Mouse (Mus musculus): Measurements from ENCODE around the gene Aida. TPM values are rescaled to one million over a fixed set of nuclear protein-coding genes. Genes with fewer than 3 reads are reported as not detected.
A peak's percentile ranks its signal among the peaks of the same experiment; 100 is the strongest.

The Aida gene
- total and polyA plus RNA-seq, 2 experiments from 2014 or later = 19.6 to 26.8 TPM

- WGBS = 54% methylated on average over 13 of the region's 13 CpGs
- Histone ChIP-seq H3K27ac (ENCODE audit: low read depth) (no peak overlapping the region), H3K27me3 (ENCODE audit: control insufficient read depth, insufficient read depth, low read length) (no peaks in the 10 kb centered on the region), H3K4me1 (ENCODE audit: control insufficient read depth, insufficient read depth) (0 out of 2 replicates have a peak, but pooled peaks cover 5% of the 10 kb centered on the region), H3K4me2 (ENCODE audit: low read depth, low read length) (peak overlapping the region; percentile 14; the same call in 1 of the 2 replicates), H3K9me3 (replicated peaks; ENCODE audit: control insufficient read depth, low read length) (no peaks in the 10 kb centered on the region), H3K9ac (replicated peaks; ENCODE audit: low read depth, low read length) (no peak overlapping the region), H3K4me3 (ENCODE audit: low read depth, low read length) (peak overlapping the region; percentile 1; the same call in 1 of the 2 replicates), H3K36me3 (replicated peaks; ENCODE audit: control insufficient read depth, insufficient read depth, low read length) (no peaks in the 10 kb centered on the region)
- TF ChIP-seq CTCF (IDR thresholded peaks at IDR 0.05; ENCODE audit: low read depth) = no peak
- TF ChIP-seq EP300 (IDR thresholded peaks at IDR 0.05; ENCODE audit: low read depth) = no peak
- DNase-seq (ENCODE audit: low spot score) (peak; percentile 68), ATAC-seq (ENCODE audit: insufficient read depth, low read depth) (peak; percentile 94)
These were observed 32.0 kb upstream of the Aida start for GRCm38 (mm10) chr1:183264145-183265008.

- no peaks in the 10 kb centered on the region for H3K27me3 ChIP-seq (ENCODE audit: control insufficient read depth, insufficient read depth, low read length)
- H3K27ac ChIP-seq (ENCODE audit: low read depth) = no peak overlapping the region
- no peaks in the 10 kb centered on the region for H3K36me3 ChIP-seq (replicated peaks; ENCODE audit: control insufficient read depth, insufficient read depth, low read length)
- H3K4me2 ChIP-seq (ENCODE audit: low read depth, low read length) = no peak overlapping the region
- no peak for TF ChIP-seq CTCF (IDR thresholded peaks at IDR 0.05; ENCODE audit: low read depth)
- TF ChIP-seq EP300 (IDR thresholded peaks at IDR 0.05; ENCODE audit: low read depth) = no peak
- ATAC-seq (ENCODE audit: insufficient read depth, low read depth) (peak; percentile 47; the same call in 1 of the 2 replicates), DNase-seq (ENCODE audit: low spot score) (no peak)
- WGBS = 45% methylated on average over 14 of the region's 14 CpGs
- H3K4me3 ChIP-seq (ENCODE audit: low read depth, low read length) = no peak overlapping the region
- H3K9ac ChIP-seq (replicated peaks; ENCODE audit: low read depth, low read length) = no peak overlapping the region
- H3K9me3 ChIP-seq (replicated peaks; ENCODE audit: control insufficient read depth, low read length) = no peaks in the 10 kb centered on the region
- 0 out of 2 replicates have a peak, but pooled peaks cover 5% of the 10 kb centered on the region for H3K4me1 ChIP-seq (ENCODE audit: control insufficient read depth, insufficient read depth)
These were observed 30.4 kb upstream of the Aida start for GRCm38 (mm10) chr1:183265921-183266467.

- no peaks in the 10 kb centered on the region for H3K27me3 ChIP-seq (ENCODE audit: control insufficient read depth, insufficient read depth, low read length)
- no peak overlapping the region for H3K27ac ChIP-seq (ENCODE audit: low read depth)
- DNase-seq (ENCODE audit: low spot score) (no peak), ATAC-seq (ENCODE audit: insufficient read depth, low read depth) (no peak)
- no peak overlapping the region for H3K9ac ChIP-seq (replicated peaks; ENCODE audit: low read depth, low read length)
- no peak overlapping the region for H3K4me3 ChIP-seq (ENCODE audit: low read depth, low read length)
- TF ChIP-seq CTCF (IDR thresholded peaks at IDR 0.05; ENCODE audit: low read depth) = no peak
- no peak for TF ChIP-seq EP300 (IDR thresholded peaks at IDR 0.05; ENCODE audit: low read depth)
- 59% methylated on average over 6 of the region's 6 CpGs for WGBS
- H3K4me1 ChIP-seq (ENCODE audit: control insufficient read depth, insufficient read depth) = 0 out of 2 replicates have a peak, but pooled peaks cover 5% of the 10 kb centered on the region
- H3K4me2 ChIP-seq (ENCODE audit: low read depth, low read length) = no peak overlapping the region
- H3K36me3 ChIP-seq (replicated peaks; ENCODE audit: control insufficient read depth, insufficient read depth, low read length) = no peaks in the 10 kb centered on the region
- no peaks in the 10 kb centered on the region for H3K9me3 ChIP-seq (replicated peaks; ENCODE audit: control insufficient read depth, low read length)
These were observed 28.7 kb upstream of the Aida start for GRCm38 (mm10) chr1:183267666-183268065.

- H3K36me3 ChIP-seq (replicated peaks; ENCODE audit: control insufficient read depth, insufficient read depth, low read length) = peaks cover 16% of the 10 kb centered on the region
- peak; percentile 77 for DNase-seq (ENCODE audit: low spot score)
- H3K27me3 ChIP-seq (ENCODE audit: control insufficient read depth, insufficient read depth, low read length) = no peaks in the 10 kb centered on the region
These were observed 23.2 kb upstream of the Aida start for GRCm38 (mm10) chr1:183272867-183273818.

GRCm38 (mm10) chr1:183274385-183274784 lies 22.0 kb upstream of the Aida start:
- 47% methylated on average over 3 of the region's 3 CpGs for WGBS
- no peak overlapping the region for H3K9ac ChIP-seq (replicated peaks; ENCODE audit: low read depth, low read length)
- H3K27ac ChIP-seq (ENCODE audit: low read depth) = no peak overlapping the region
- no peak overlapping the region for H3K4me3 ChIP-seq (ENCODE audit: low read depth, low read length)
- no peaks in the 10 kb centered on the region for H3K9me3 ChIP-seq (replicated peaks; ENCODE audit: control insufficient read depth, low read length)
- no peaks in the 10 kb centered on the region for H3K27me3 ChIP-seq (ENCODE audit: control insufficient read depth, insufficient read depth, low read length)
- H3K4me1 ChIP-seq (ENCODE audit: control insufficient read depth, insufficient read depth) = no peaks in the 10 kb centered on the region
- no peak for DNase-seq (ENCODE audit: low spot score)
- no peak for ATAC-seq (ENCODE audit: insufficient read depth, low read depth)
- TF ChIP-seq CTCF (IDR thresholded peaks at IDR 0.05; ENCODE audit: low read depth) = no peak
- TF ChIP-seq EP300 (IDR thresholded peaks at IDR 0.05; ENCODE audit: low read depth) = no peak
- H3K4me2 ChIP-seq (ENCODE audit: low read depth, low read length) = no peak overlapping the region
- peaks cover 28% of the 10 kb centered on the region for H3K36me3 ChIP-seq (replicated peaks; ENCODE audit: control insufficient read depth, insufficient read depth, low read length)

More at GRCm38 (mm10) chr1:183272867-183273818, 23.2 kb upstream of the Aida start:
- Histone ChIP-seq H3K4me1 (ENCODE audit: control insufficient read depth, insufficient read depth) (no peaks in the 10 kb centered on the region), H3K4me2 (ENCODE audit: low read depth, low read length) (no peak overlapping the region), H3K9ac (replicated peaks; ENCODE audit: low read depth, low read length) (no peak overlapping the region), H3K9me3 (replicated peaks; ENCODE audit: control insufficient read depth, low read length) (no peaks in the 10 kb centered on the region), H3K4me3 (ENCODE audit: low read depth, low read length) (no peak overlapping the region), H3K27ac (ENCODE audit: low read depth) (no peak overlapping the region)
- TF ChIP-seq CTCF (IDR thresholded peaks at IDR 0.05; ENCODE audit: low read depth) (peak; percentile 57), EP300 (IDR thresholded peaks at IDR 0.05; ENCODE audit: low read depth) (no peak)
- WGBS = 56% methylated on average over 10 of the region's 10 CpGs
- peak; percentile 51; the same call in 1 of the 2 replicates for ATAC-seq (ENCODE audit: insufficient read depth, low read depth)
